Mouse (Mus musculus) MEL (cell line): Measurements from ENCODE around the gene Tex35.

Source experiments
- CTCF ChIP-seq, 3 experiments: IDR thresholded peaks in 2 of 3; conservative IDR thresholded peaks in 1 of 3; 2 replicates each; pipeline ENCODE4 v1.5.1; 2011 to 2012; ENCODE audit warnings: low read length in 3 of 3, low read depth in 2 of 3, mild to moderate bottlenecking in 2 of 3, improper control_type of control experiment in 1 of 3, inconsistent platforms in 1 of 3, mixed read lengths in 1 of 3, moderate library complexity in 1 of 3; ENCODE audit not compliant: control insufficient read depth in 1 of 3, insufficient read depth in 1 of 3, poor library complexity in 1 of 3, severe bottlenecking in 1 of 3
- POLR2A ChIP-seq, 2 experiments: IDR thresholded peaks; 2 replicates each; pipeline ENCODE4 v1.6.1; 2011 to 2012; ENCODE audit warnings: low read length in 2 of 2, mild to moderate bottlenecking in 2 of 2, control low read depth in 1 of 2, improper control_type of control experiment in 1 of 2, low read depth in 1 of 2, moderate library complexity in 1 of 2; ENCODE audit not compliant: control insufficient read depth in 1 of 2, insufficient read depth in 1 of 2, poor library complexity in 1 of 2

GRCm38 (mm10) chr1:157079384-157080025 lies 29.0 kb downstream of the Tex35 start:
- TF ChIP-seq POLR2A (IDR thresholded peaks at IDR 0.05; ENCODE audit: control insufficient read depth in 1 of 2, insufficient read depth in 1 of 2, low read depth in 1 of 2, low read length in 2 of 2, poor library complexity in 1 of 2), result no peak
- TF ChIP-seq CTCF (IDR thresholded peaks at IDR 0.05 in 2 of 3, conservative IDR thresholded peaks at IDR 0.05 in 1 of 3; ENCODE audit: control insufficient read depth in 1 of 3, insufficient read depth in 1 of 3, low read depth in 2 of 3, low read length in 3 of 3, poor library complexity in 1 of 3, severe bottlenecking in 1 of 3), result peak; percentile 72 to 88 (median 82)
